Mouse (Mus musculus) liver, embryonic 16.5 days (tissue): ENCODE results near the gene Zmat5. TPM values are rescaled to one million over a fixed set of nuclear protein-coding genes. Genes with fewer than 3 reads are reported as not detected.

Experiments
- ATAC-seq: fragments of 200-750 bp; cut with Nextera tagmentation; 2 replicates; pipeline ENCODE4 v1.8.0; 2017; ENCODE audit warnings: low read depth, mild to moderate bottlenecking, moderate number of reproducible peaks, moderate library complexity
- H3K27ac ChIP-seq: fragments of 300-500 bp; sonication (generic); 2 replicates; pipeline ENCODE4 v1.5.1; 2014; ENCODE audit warnings: mild to moderate bottlenecking, low read length
- H3K27me3 ChIP-seq: fragments of 300-500 bp; sonication (generic); 2 replicates; pipeline ENCODE4 v1.6.1; 2014; ENCODE audit warnings: low read depth, low read length, mixed read lengths; ENCODE audit not compliant: control insufficient read depth, insufficient read depth
- H3K36me3 ChIP-seq: fragments of 300-500 bp; sonication (generic); 2 replicates; pipeline ENCODE4 v1.6.1; 2014; ENCODE audit warnings: mild to moderate bottlenecking; ENCODE audit not compliant: control insufficient read depth, insufficient read depth
- H3K4me1 ChIP-seq: fragments of 300-500 bp; sonication (generic); 2 replicates; pipeline ENCODE4 v1.6.1; 2014; ENCODE audit warnings: low read depth, low read length, mixed read lengths; ENCODE audit not compliant: control insufficient read depth
- H3K4me2 ChIP-seq: fragments of 300-500 bp; sonication (generic); 2 replicates; pipeline ENCODE4 v1.6.1; 2014; ENCODE audit warnings: low read depth, low read length, mixed read lengths
- H3K4me3 ChIP-seq: fragments of 300-500 bp; sonication (generic); 2 replicates; pipeline ENCODE4 v1.5.1; 2014; ENCODE audit warnings: low read depth, mild to moderate bottlenecking, low read length
- H3K9ac ChIP-seq: fragments of 300-500 bp; sonication (generic); 2 replicates; pipeline ENCODE4 v1.6.1; 2014; ENCODE audit warnings: low read depth, low read length
- H3K9me3 ChIP-seq: fragments of 300-500 bp; sonication (generic); replicated peaks from 2 replicates; pipeline ENCODE4 v1.6.1; 2016; ENCODE audit warnings: low read length; ENCODE audit not compliant: control insufficient read depth
- WGBS: fragments of 180-500 bp; shearing (Covaris S2); extraction: QIAGEN DNeasy Blood & Tissue Kit; methylation state at CpG from one replicate; pipeline ENCODE4 v1.1.7; 2014; ENCODE audit not compliant: insufficient replicate concordance; 5-methylcytosine and 5-hydroxymethylcytosine counted together
- polyA plus RNA-seq: library from polyadenylated mRNA; unstranded; fragments of >200 nt; fragmentation: Nextera tagmentation; extraction: Ambion mirVana; gene quantifications from 2 replicates; pipeline ENCODE4 v1.2.1, GENCODE M21; 2015

Zmat5 gene
- polyA plus RNA-seq, 1 experiment from 2014 or later = 21.7 TPM

DNA sequence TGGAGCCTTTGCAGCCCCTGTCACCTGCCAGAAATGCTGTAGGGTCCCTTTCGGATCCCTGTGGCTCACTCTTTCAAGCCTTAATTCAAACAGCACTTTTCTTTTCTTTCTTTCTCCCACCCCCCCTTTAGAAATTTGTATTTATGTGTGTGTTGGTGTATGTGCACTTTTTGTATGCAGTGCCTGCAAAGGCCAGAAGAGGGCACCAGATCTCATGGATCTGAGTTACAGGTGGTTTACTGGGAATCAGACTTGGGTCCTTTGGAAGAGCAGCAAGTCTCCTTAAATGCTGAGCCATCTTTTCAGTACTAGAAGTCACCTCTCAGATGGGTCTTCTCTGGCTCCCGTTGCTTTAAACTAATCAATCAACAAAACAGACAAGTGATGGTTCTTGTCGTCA, 49.6 kb downstream of the Zmat5 start:
- Histone ChIP-seq H3K4me3 (no peak overlapping the region), H3K27ac (no peak overlapping the region), H3K4me1 (no peaks in the 10 kb centered on the region), H3K9ac (no peak overlapping the region), H3K27me3 (peaks cover 10% of the 10 kb centered on the region), H3K9me3 (no peaks in the 10 kb centered on the region; the same call in 1 of the 2 replicates), H3K36me3 (no peaks in the 10 kb centered on the region), H3K4me2 (no peak overlapping the region)
- no peak for ATAC-seq
- WGBS = 78% methylated on average over 3 of the region's 3 CpGs

- no peak overlapping the region for H3K27ac ChIP-seq
- ATAC-seq = no peak
- H3K9ac ChIP-seq = no peak overlapping the region
- peaks cover 2% of the 10 kb centered on the region for H3K27me3 ChIP-seq
- H3K4me1 ChIP-seq = no peaks in the 10 kb centered on the region
- WGBS = 66% methylated on average over 11 of the region's 11 CpGs
- H3K36me3 ChIP-seq = no peaks in the 10 kb centered on the region
- H3K9me3 ChIP-seq = no peaks in the 10 kb centered on the region; the same call in 1 of the 2 replicates
- no peak overlapping the region for H3K4me2 ChIP-seq
- H3K4me3 ChIP-seq = no peak overlapping the region
These were observed 50.4 kb downstream of the Zmat5 start for GRCm38 (mm10) chr11:4754867-4755266.

- H3K4me1 ChIP-seq = no peaks in the 10 kb centered on the region
- H3K9ac ChIP-seq = no peak overlapping the region
- H3K9me3 ChIP-seq = no peaks in the 10 kb centered on the region; the same call in 1 of the 2 replicates
- H3K4me3 ChIP-seq = no peak overlapping the region
- no peak overlapping the region for H3K4me2 ChIP-seq
- H3K27me3 ChIP-seq = 0 out of 2 replicates have a peak, but pooled peaks cover 3% of the 10 kb centered on the region
- ATAC-seq = no peak
- H3K27ac ChIP-seq = no peak overlapping the region
- H3K36me3 ChIP-seq = no peaks in the 10 kb centered on the region
- 59% methylated on average over 9 of the region's 9 CpGs for WGBS
These were observed 52.0 kb downstream of the Zmat5 start for GRCm38 (mm10) chr11:4756460-4756859.

- H3K4me2 ChIP-seq = no peak overlapping the region
- H3K4me3 ChIP-seq = no peak overlapping the region
- H3K9ac ChIP-seq = no peak overlapping the region
- WGBS = 46% methylated on average over 11 of the region's 11 CpGs
- H3K27ac ChIP-seq = no peak overlapping the region
- H3K4me1 ChIP-seq = no peaks in the 10 kb centered on the region
- no peaks in the 10 kb centered on the region; the same call in 1 of the 2 replicates for H3K9me3 ChIP-seq
- H3K36me3 ChIP-seq = no peaks in the 10 kb centered on the region
- ATAC-seq = no peak
- peaks cover 5% of the 10 kb centered on the region; the same call in 1 of the 2 replicates for H3K27me3 ChIP-seq
These were observed 52.7 kb downstream of the Zmat5 start for GRCm38 (mm10) chr11:4756984-4757788.

DNA sequence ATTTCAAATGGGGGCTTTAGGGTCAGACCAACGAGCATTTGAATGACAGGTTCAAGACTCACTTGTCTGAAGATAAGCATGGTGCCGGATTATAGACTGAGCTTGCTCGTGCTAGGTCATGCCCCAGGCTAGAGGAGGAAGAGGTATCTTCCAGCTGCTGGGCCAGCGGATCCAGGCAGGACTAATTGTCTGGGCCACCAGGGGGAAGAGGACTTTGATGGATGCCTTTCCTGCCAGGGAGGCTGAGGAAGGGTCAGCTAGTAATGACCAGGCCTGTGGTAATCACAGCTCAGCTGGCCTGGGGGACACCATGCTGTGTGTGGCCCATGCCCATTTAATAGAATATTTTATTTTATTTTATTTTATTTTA, 53.3 kb downstream of the Zmat5 start:
- Histone ChIP-seq H3K27ac (no peak overlapping the region), H3K4me3 (no peak overlapping the region), H3K9me3 (no peaks in the 10 kb centered on the region; the same call in 1 of the 2 replicates), H3K9ac (no peak overlapping the region), H3K27me3 (peaks cover 8% of the 10 kb centered on the region), H3K4me1 (no peaks in the 10 kb centered on the region), H3K4me2 (no peak overlapping the region), H3K36me3 (no peaks in the 10 kb centered on the region)
- WGBS = 43% methylated on average over 4 of the region's 4 CpGs
- ATAC-seq = no peak

- ATAC-seq = no peak
- no peaks in the 10 kb centered on the region for H3K36me3 ChIP-seq
- WGBS = 24% methylated on average over 4 of the region's 4 CpGs
- H3K9ac ChIP-seq = no peak overlapping the region
- no peak overlapping the region for H3K4me3 ChIP-seq
- no peak overlapping the region for H3K4me2 ChIP-seq
- H3K27ac ChIP-seq = no peak overlapping the region
- peaks cover 11% of the 10 kb centered on the region for H3K27me3 ChIP-seq
- H3K4me1 ChIP-seq = no peaks in the 10 kb centered on the region
- no peaks in the 10 kb centered on the region for H3K9me3 ChIP-seq
These were observed 56.0 kb downstream of the Zmat5 start for GRCm38 (mm10) chr11:4760438-4760837.

DNA sequence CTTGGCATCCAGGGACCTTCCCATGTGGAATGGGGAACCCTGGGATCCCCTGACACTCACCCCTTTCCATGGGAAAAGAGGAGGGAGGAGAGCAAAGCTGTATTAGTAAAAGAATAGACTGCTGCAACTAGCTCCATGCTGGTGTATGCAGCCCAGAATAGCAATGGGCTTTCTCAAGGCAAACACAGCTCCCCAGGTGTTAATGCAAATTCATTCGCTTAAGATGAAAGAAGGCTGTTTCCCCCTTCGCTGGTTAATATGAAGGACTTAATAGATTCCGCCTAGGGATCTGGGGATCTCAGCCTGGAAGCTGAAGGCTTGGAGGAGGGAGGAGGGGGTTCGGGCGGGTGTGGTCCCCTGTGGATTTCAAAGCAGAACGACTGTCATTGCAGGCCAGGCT, 57.5 kb downstream of the Zmat5 start:
- Histone ChIP-seq H3K9ac (no peak overlapping the region), H3K9me3 (no peaks in the 10 kb centered on the region), H3K36me3 (no peaks in the 10 kb centered on the region), H3K4me3 (no peak overlapping the region), H3K4me2 (no peak overlapping the region), H3K27me3 (peaks cover 11% of the 10 kb centered on the region), H3K4me1 (no peaks in the 10 kb centered on the region), H3K27ac (no peak overlapping the region)
- whole genome bisulfite sequencing = 17% methylated on average over 6 of the region's 6 CpGs
- no peak for ATAC-seq

- Histone ChIP-seq H3K4me1 (no peaks in the 10 kb centered on the region), H3K9ac (no peak overlapping the region), H3K27me3 (peaks cover 11% of the 10 kb centered on the region), H3K4me3 (no peak overlapping the region), H3K9me3 (no peaks in the 10 kb centered on the region), H3K4me2 (no peak overlapping the region), H3K36me3 (no peaks in the 10 kb centered on the region), H3K27ac (no peak overlapping the region)
- WGBS = 26% methylated on average over 2 of the region's 2 CpGs
- ATAC-seq = no peak
These were observed 58.0 kb downstream of the Zmat5 start for GRCm38 (mm10) chr11:4762511-4762910.

- Histone ChIP-seq H3K9ac (no peak overlapping the region), H3K36me3 (no peaks in the 10 kb centered on the region), H3K4me1 (no peaks in the 10 kb centered on the region), H3K27ac (no peak overlapping the region), H3K4me2 (no peak overlapping the region), H3K4me3 (no peak overlapping the region), H3K27me3 (peaks cover 11% of the 10 kb centered on the region), H3K9me3 (no peaks in the 10 kb centered on the region)
- 24% methylated on average over 5 of the region's 5 CpGs for WGBS
- ATAC-seq = no peak
These were observed 59.2 kb downstream of the Zmat5 start for GRCm38 (mm10) chr11:4763631-4764030.
